Mouse (Mus musculus) telencephalon, adult 2 months (tissue): ENCODE measurements around the gene Ralgapa2.

Experiments
- DNase-seq: peaks from one replicate; pipeline ENCODE4 v3.0.0-alpha.2; 2011; ENCODE audit warnings: low read depth, low spot score

Gene Ralgapa2

DNA sequence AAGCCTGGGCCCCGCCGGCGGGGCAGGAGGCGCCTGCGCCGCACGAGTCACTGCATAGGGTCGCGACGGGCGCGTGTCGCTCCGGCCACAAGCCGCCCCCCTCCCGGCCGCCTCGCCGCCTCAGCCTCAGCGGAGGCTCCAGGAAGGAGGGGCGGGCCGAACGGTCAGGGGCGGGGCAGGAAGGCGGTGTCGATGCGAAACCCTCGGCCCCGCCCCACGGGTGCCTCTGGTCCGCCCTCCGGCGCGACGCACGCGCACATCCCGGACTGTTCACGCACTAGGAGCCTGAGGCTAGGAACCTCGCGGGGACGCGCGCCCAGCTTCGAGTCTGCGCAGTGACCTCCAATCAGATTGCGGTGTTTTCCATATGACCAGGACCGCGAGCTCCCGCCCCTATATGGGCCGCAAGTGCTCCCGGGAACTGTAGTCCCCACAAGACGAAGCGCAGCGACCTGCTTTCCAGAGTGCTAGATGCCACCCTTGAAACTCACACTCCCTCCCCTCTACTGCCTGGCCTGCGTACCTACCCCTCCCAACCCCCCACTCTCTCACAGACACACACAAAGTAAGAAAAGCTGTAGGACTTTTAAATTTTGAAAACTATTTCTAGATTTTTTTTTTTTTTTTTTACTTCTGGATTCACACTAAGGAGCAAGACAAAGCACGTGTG is at the start of gene Ralgapa2:
TSS of gene Ralgapa2 (minus strand) at position 434 of the 670 bp plus-strand sequence.
- DNase-seq: peak; percentile 99

GRCm38 (mm10) chr2:146561505-146561904 is 49.4 kb upstream of the Ralgapa2 start:
- DNase-seq: no peak

- no peak for DNase-seq
These were observed 48.5 kb upstream of the Ralgapa2 start for GRCm38 (mm10) chr2:146560633-146561043.

- no peak for DNase-seq
These were observed 44.0 kb upstream of the Ralgapa2 start for GRCm38 (mm10) chr2:146556148-146556547.

DNA sequence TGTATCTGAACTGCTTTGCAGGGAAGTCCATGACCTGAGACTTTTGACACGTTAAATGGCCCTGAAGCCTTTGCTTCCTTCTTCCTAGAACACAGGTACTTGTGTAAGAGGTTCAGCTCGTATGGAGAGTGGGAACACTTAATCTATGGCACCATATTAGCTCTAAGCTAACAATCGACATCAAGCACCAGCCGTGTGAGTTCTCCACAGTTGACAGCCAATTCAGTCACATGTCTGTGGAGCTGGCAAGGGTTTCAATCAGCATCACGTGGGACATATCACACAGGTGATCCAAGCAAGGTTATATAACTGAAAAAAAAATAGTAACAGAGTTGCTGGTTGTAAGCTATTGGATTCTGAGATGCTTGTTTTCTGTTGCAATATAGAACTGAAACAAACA is 43.2 kb upstream of the Ralgapa2 start:
- no peak for DNase-seq

- peak; percentile 31 for DNase-seq
These were observed 41.6 kb upstream of the Ralgapa2 start for GRCm38 (mm10) chr2:146553701-146554100.

DNA sequence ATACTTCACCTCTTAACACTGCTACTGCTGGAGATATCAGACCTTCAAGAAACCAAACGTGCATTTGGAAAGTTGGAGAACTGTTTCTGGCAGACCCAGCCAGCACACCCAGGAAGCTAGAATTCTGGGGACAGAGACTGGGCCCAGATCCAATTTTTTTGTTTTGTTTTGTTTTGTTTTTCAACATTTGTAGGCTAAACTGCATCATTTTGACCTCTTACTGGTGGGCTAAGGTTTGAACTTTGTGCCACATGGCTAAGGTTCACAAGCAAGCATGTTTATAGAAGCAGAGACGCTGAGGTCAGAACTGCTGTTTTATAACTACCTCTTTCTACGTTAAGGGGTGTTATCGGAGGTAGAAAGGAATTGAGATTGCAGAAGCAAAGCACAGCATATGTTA is 39.7 kb upstream of the Ralgapa2 start:
- DNase-seq: no peak

GRCm38 (mm10) chr2:146549111-146549776 is 37.1 kb upstream of the Ralgapa2 start:
- no peak for DNase-seq

- DNase-seq: no peak
These were observed 32.1 kb upstream of the Ralgapa2 start for GRCm38 (mm10) chr2:146544155-146544814.

DNA sequence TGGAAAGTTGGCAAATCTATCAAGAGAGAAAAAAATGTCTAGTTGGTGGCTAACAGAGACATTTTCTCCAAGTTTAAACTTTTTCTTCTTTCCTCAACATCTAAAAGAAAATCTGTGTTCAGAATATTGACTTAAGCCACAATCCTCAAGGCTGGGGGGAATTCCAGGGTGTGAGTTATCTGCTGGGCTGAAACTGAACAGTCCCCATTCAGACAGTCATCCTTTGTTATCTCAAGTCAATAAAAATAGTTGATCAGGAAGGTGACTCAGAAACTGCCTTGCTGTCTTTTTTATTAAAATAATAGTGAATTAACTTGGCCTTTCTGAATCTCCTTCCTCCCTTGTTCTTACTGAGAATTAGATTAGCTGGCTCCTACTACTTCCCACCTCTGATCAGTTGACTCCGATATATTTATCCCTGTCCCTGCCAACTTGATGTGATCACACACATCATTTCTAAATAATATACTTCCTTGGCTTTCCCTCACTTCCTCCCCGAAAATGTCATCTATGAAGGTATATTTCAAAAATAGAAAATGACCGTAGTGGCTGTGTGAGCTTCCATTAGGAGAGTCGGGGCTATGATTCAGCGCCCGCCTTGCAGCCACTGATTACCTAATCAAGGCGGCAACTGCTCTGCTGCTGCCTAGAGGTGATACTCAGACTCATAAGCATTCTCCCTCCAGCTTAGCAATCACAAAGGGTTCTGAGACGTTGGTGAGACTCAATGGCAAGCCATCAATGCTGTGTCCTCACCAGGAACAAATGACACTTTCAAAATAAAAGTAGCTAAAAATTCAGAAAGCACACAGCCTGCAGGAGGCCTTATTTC is 21.2 kb upstream of the Ralgapa2 start:
- no peak for DNase-seq

DNA sequence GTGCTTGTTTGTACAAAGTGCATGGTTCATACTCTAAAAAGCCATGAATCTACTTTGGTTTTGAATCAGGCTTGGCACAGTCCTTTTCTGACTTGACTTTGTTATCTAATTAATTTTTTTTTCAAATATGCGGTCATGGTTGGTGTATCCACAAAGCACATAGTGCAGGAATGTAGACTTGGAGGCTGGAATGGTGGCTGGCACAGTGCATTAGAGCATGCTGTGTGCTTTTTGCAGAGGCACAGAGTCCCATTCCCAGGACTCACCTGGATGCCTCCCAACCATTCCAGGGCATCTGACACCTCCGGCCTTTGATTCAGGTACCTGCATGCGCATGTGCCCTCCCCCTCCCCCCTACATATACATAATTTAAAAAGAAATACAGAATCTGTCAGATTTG is 20.3 kb upstream of the Ralgapa2 start:
- DNase-seq: no peak

GRCm38 (mm10) chr2:146525483-146525882 is 13.3 kb upstream of the Ralgapa2 start:
- DNase-seq: no peak

DNA sequence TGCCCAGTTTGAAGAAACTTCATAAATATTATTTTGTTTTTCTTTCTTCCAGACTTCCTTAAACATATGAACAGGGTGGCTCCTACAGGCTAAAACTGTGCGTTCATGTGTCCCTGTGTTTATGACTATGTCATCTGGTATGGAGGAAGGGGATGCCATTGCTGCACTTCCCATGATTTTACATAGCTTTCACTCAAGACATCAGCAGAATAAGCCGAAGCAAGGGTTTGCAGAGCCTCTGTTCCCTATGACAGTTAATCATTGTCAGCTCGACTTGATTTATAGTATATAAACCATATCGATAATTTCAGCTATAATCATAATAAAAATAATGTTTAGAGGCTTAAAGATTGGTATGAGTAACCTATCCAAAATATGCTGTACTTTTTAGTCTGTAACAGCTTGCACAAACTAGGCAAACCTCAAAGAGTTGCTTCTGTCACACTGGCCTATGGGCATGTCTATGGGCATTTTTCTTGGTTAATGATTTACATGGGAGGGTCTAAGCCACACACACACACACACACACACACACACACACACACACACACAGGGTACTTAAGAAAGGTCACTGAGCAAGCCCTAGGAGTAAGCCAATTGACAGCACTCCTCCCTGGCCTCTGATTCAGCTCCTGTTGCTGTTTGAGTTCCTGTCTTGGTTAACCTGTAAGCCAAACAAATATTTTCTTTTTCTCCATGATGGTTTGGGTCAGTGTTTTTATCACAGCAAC is 12.7 kb upstream of the Ralgapa2 start:
- no peak for DNase-seq

GRCm38 (mm10) chr2:146516894-146517293 is 4.8 kb upstream of the Ralgapa2 start:
- DNase-seq: no peak

GRCm38 (mm10) chr2:146515081-146515480 is 2.9 kb upstream of the Ralgapa2 start:
- no peak for DNase-seq

DNA sequence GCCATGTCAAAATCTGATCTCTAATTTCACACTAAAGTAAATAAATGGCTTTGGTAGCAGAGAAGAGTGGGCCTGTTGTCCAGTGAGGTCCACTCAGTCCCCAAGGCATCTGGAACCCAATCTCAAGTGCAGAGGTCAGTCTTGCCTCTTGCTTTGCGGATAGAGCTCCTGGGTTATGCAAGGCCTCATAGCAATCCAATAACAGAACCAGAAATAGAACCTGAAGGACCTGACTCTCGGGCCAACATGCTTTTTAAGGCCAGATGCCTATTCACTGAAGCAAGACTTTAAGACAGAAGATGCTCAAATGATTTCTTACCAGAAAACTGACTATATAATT is 407 bp upstream of the Ralgapa2 start:
- DNase-seq: no peak

DNA sequence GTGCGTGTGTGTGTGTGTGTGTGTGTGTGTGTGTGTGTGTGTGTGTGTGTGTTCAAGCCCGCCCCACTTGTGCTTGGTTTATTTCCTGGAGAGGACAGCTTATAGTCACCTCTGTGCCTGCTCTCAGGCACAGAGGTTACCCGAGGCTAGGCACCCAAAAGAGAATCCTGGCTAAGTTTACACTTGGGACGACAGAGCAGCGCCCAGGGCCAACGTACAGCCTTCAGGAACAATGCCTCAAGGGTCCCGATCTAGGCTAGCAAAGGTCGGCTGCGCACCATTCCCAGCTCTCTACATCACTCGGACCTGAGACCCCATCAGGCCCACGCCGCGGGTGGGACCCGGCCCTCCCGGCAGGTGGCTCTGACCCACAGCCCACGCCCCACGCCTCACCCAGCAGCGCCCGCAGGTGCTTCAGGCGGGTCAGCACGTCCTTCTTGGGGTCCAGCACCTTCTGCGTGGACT is 711 bp downstream of the Ralgapa2 start:
- no peak for DNase-seq

GRCm38 (mm10) chr2:146510780-146511179 is 1.4 kb downstream of the Ralgapa2 start:
- DNase-seq: no peak

DNA sequence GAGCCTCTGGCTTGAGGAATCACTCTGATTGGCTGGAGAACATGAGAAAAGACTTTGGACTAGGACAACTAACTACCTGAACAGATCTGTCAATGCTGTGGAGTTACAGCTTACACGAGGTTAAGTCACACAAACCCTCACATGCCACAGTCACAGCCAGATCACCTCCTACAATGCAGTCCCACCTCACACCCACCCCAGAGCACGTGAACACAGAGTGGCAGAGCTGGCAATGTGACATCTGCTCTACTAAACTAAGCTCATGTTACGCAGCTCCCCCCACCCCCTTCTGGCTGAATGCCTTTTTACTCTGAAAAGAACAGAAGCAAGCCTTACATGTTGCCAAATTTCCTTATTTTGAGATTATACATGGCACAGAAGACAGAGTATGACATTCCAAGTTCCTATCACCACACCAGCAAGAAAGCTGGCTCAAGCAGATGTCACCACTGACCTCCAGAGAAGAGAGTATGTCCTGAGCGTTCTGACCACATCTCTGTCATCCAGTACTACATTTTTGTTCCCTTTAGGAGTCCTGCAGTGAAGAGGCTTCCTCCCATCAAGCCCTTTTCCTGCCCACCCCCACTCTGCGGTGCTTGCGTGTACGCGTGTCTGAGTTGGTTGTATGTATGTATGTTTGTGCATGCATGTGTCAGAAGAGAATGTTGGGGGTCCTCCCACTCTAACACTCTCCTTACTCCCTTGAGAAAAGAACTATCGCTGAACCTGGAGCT is 9.4 kb downstream of the Ralgapa2 start:
- peak; percentile 89 for DNase-seq

DNA sequence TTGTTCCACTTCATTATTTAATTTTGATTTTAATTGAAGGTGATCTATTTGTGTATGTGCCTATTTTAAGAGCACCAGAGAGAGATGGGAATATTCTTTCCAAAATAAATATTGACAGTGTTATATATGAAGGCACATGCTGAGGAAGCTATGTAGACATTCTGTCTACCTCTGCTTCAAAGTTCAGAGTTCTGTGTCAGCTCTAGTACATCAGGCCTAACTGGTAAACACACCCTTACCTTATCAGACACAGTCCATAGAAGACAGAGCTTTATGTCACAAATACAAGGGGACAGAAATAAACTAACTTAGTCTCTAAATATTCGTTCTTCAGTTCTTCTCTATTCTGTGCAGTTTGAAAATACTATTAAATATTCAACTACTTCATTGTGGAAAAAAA is 12.1 kb downstream of the Ralgapa2 start:
- DNase-seq: no peak

- no peak for DNase-seq
These were observed 13.0 kb downstream of the Ralgapa2 start for GRCm38 (mm10) chr2:146499111-146499510.
